Mouse (Mus musculus): Measurements from ENCODE around the gene Itm2b.

DNA sequence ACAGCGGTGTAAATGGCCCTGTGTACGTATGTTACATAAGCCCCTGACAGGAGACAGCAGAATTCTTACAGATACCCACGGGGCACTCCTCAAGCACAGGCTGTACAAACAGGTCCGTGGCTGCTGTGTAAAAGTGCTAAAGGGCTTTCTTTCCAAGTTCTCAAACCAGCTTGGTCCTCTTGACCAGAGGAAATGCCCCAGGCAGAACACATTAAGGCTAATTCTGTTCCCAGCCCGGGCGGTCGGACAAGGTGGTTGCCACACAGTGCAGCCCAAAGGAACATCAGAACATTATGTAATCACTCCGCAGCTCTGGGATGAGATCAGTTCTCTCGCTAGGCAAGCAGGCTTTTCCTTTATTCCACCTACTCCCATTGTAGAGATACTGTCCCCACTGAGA, 2.4 kb downstream of the Itm2b start:
- no peak for TF ChIP-seq FOSL1 (IDR thresholded peaks at IDR 0.05; ENCODE audit: insufficient read depth, low read length, poor library complexity, severe bottlenecking)
- TF ChIP-seq CTCF (IDR thresholded peaks at IDR 0.05; ENCODE audit: control insufficient read depth, insufficient read depth, insufficient read length) = no peak
- no peak for TF ChIP-seq USF1 (IDR thresholded peaks at IDR 0.05; ENCODE audit: low read depth)
- no peak for TF ChIP-seq MAX (IDR thresholded peaks at IDR 0.05)
- TF ChIP-seq CEBPB (IDR thresholded peaks at IDR 0.05; ENCODE audit: low read depth) = no peak
- TF ChIP-seq MYOG (IDR thresholded peaks at IDR 0.05; ENCODE audit: control insufficient read depth, extremely low read depth, insufficient read length) = no peak
- TF ChIP-seq MYOD1 (IDR thresholded peaks at IDR 0.05; ENCODE audit: control insufficient read depth, insufficient read length, low read depth) = no peak

Data from C2C12 (cell line).